Mouse (Mus musculus): ENCODE measurements at regions not wholly inside any gene's neighbourhood (a gene's known extent, or its start where the extent isn't known, plus 50 kb on each side); places are given as distances from the start of the nearest gene placed in this dataset.

DNA sequence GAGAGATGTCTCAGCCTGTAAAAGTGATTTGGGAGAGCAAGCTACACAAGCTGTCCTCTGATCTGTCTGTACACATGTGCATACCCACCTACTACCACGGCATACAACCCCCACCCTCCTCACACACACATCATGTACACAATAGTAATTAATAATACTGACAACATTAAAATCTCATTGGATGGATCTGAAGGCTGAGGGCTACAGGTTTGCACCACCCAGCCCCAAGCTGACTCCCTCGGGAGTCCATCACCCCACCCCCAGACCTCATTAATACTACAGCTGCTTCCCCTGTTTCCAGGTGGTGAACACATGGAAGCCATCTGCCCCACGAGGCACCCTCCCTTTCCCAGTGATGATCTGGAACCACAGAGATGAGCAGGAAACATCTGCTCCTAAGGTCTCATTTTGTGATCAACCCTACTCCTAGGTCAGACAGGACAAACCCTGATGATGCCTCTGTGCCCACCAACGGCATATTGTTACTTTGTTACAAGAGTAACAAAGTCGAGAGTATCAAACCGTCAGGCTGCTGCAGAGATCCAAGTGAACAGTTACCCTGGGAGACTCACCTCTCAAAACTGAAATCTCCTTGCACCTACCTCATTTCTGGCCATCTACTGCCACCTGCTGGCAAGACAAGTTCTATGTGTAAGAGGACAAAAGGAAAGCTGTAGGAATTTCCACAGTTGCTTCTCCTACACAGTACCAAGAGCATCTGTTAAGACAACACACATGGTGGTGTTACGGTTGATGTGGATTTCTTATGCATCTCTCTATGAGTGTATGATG lies 131.6 kb downstream of the Tfcp2l1 start:
- peak; percentile 61 for DNase-seq
- Histone ChIP-seq H3K27ac (ENCODE audit: control insufficient read depth, insufficient read depth, low read length) (no peak overlapping the region), H3K4me3 (ENCODE audit: control insufficient read depth, insufficient read depth, low read length) (no peak overlapping the region), H3K4me1 (replicated peaks; ENCODE audit: control insufficient read depth, insufficient read depth, low read length) (no peaks in the 10 kb centered on the region), H3K36me3 (ENCODE audit: control insufficient read depth, insufficient read depth, low read length) (no peaks in the 10 kb centered on the region), H3K27me3 (ENCODE audit: control insufficient read depth, insufficient read depth, low read length) (no peaks in the 10 kb centered on the region)
- 17% methylated on average over 7 of the region's 7 CpGs for WGBS
- no peak for TF ChIP-seq CTCF (IDR thresholded peaks at IDR 0.05; ENCODE audit: borderline replicate concordance, control insufficient read depth, extremely low read depth, insufficient read depth, low read length, poor library complexity)
- TF ChIP-seq POLR2A (IDR thresholded peaks at IDR 0.05; ENCODE audit: control insufficient read depth, extremely low read depth, insufficient read depth, low read length, poor library complexity): no peak

DNA sequence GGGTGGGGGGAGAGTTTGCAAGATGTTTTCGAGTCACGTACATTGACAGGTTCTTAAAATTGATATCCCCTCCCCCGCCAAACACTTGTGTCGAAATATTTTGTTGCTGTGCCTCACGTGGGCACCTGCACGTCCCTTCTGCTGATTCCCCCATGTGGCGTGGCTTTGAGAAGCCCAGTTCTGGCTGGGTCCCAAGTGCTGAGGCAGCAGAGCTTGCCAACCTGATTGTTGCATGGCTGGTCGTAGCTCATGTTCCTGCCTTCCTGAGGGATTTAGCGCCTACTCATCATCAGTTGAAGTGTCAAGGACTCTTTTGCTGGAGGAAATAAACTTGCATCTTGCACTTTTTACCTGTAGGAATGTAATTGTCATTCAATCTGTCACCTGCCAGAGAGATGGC lies 137.8 kb downstream of the Tfcp2l1 start:
- no peaks in the 10 kb centered on the region for H3K4me1 ChIP-seq (replicated peaks; ENCODE audit: control insufficient read depth, insufficient read depth, low read length)
- TF ChIP-seq POLR2A (IDR thresholded peaks at IDR 0.05; ENCODE audit: control insufficient read depth, extremely low read depth, insufficient read depth, low read length, poor library complexity): no peak
- no peak for TF ChIP-seq CTCF (IDR thresholded peaks at IDR 0.05; ENCODE audit: borderline replicate concordance, control insufficient read depth, extremely low read depth, insufficient read depth, low read length, poor library complexity)
- no peak for DNase-seq
- H3K4me3 ChIP-seq (ENCODE audit: control insufficient read depth, insufficient read depth, low read length): no peak overlapping the region
- no peaks in the 10 kb centered on the region for H3K36me3 ChIP-seq (ENCODE audit: control insufficient read depth, insufficient read depth, low read length)
- WGBS: 74% methylated on average over 9 of the region's 9 CpGs
- no peaks in the 10 kb centered on the region for H3K27me3 ChIP-seq (ENCODE audit: control insufficient read depth, insufficient read depth, low read length)
- H3K27ac ChIP-seq (ENCODE audit: control insufficient read depth, insufficient read depth, low read length): no peak overlapping the region

GRCm38 (mm10) chr1:118768831-118769230 lies 141.1 kb downstream of the Tfcp2l1 start:
- TF ChIP-seq POLR2A (IDR thresholded peaks at IDR 0.05; ENCODE audit: control insufficient read depth, extremely low read depth, insufficient read depth, low read length, poor library complexity): no peak
- TF ChIP-seq CTCF (IDR thresholded peaks at IDR 0.05; ENCODE audit: borderline replicate concordance, control insufficient read depth, extremely low read depth, insufficient read depth, low read length, poor library complexity): no peak
- Histone ChIP-seq H3K27me3 (ENCODE audit: control insufficient read depth, insufficient read depth, low read length) (no peaks in the 10 kb centered on the region), H3K27ac (ENCODE audit: control insufficient read depth, insufficient read depth, low read length) (no peak overlapping the region), H3K4me3 (ENCODE audit: control insufficient read depth, insufficient read depth, low read length) (no peak overlapping the region), H3K36me3 (ENCODE audit: control insufficient read depth, insufficient read depth, low read length) (no peaks in the 10 kb centered on the region), H3K4me1 (replicated peaks; ENCODE audit: control insufficient read depth, insufficient read depth, low read length) (no peaks in the 10 kb centered on the region)
- WGBS: 24% methylated on average over 4 of the region's 4 CpGs
- no peak for DNase-seq

GRCm38 (mm10) chr1:118772261-118772660 lies 144.5 kb downstream of the Tfcp2l1 start:
- Histone ChIP-seq H3K27ac (ENCODE audit: control insufficient read depth, insufficient read depth, low read length) (no peak overlapping the region), H3K4me1 (replicated peaks; ENCODE audit: control insufficient read depth, insufficient read depth, low read length) (no peaks in the 10 kb centered on the region), H3K36me3 (ENCODE audit: control insufficient read depth, insufficient read depth, low read length) (no peaks in the 10 kb centered on the region), H3K4me3 (ENCODE audit: control insufficient read depth, insufficient read depth, low read length) (no peak overlapping the region), H3K27me3 (ENCODE audit: control insufficient read depth, insufficient read depth, low read length) (no peaks in the 10 kb centered on the region)
- WGBS: 17% methylated on average over 9 of the region's 9 CpGs
- TF ChIP-seq POLR2A (IDR thresholded peaks at IDR 0.05; ENCODE audit: control insufficient read depth, extremely low read depth, insufficient read depth, low read length, poor library complexity) (no peak), CTCF (IDR thresholded peaks at IDR 0.05; ENCODE audit: borderline replicate concordance, control insufficient read depth, extremely low read depth, insufficient read depth, low read length, poor library complexity) (peak; percentile 60; the same call in 1 of the 2 replicates)
- DNase-seq: peak; percentile 58

GRCm38 (mm10) chr1:118776594-118777441 lies 149.1 kb downstream of the Tfcp2l1 start:
- 61% methylated on average over 10 of the region's 10 CpGs for WGBS
- Histone ChIP-seq H3K4me3 (ENCODE audit: control insufficient read depth, insufficient read depth, low read length) (no peak overlapping the region), H3K4me1 (replicated peaks; ENCODE audit: control insufficient read depth, insufficient read depth, low read length) (no peaks in the 10 kb centered on the region), H3K27me3 (ENCODE audit: control insufficient read depth, insufficient read depth, low read length) (no peaks in the 10 kb centered on the region), H3K27ac (ENCODE audit: control insufficient read depth, insufficient read depth, low read length) (no peak overlapping the region), H3K36me3 (ENCODE audit: control insufficient read depth, insufficient read depth, low read length) (no peaks in the 10 kb centered on the region)
- TF ChIP-seq POLR2A (IDR thresholded peaks at IDR 0.05; ENCODE audit: control insufficient read depth, extremely low read depth, insufficient read depth, low read length, poor library complexity) (no peak), CTCF (IDR thresholded peaks at IDR 0.05; ENCODE audit: borderline replicate concordance, control insufficient read depth, extremely low read depth, insufficient read depth, low read length, poor library complexity) (no peak)
- DNase-seq: no peak
